Mouse (Mus musculus) liver, postnatal 0 days (tissue): ENCODE measurements at regions not wholly inside any gene's neighbourhood (a gene's known extent, or its start where the extent isn't known, plus 50 kb on each side); places are given as distances from the start of the nearest gene placed in this dataset.

Experiments used
- CTCF ChIP-seq: sonication (generic); IDR thresholded peaks from 2 replicates; pipeline ENCODE4 v1.5.1; 2016; ENCODE audit warnings: antibody characterized with exemption, low read depth
- EP300 ChIP-seq: IDR thresholded peaks from 2 replicates; pipeline ENCODE4 v1.6.1; 2016; ENCODE audit warnings: antibody characterized with exemption, low read depth, mild to moderate bottlenecking

GRCm38 (mm10) chrX:162235552-162235951, 76.0 kb upstream of the Nhs start:
- TF ChIP-seq CTCF = no peak
- no peak for TF ChIP-seq EP300
